Mouse (Mus musculus): ENCODE data around the gene Atp5j2. TPM values are rescaled to one million over a fixed set of nuclear protein-coding genes. Genes with fewer than 3 reads are reported as not detected.

The Atp5j2 gene
- 26.2 TPM for polyA plus RNA-seq (2014; fragmentation: Illumina TruSeq; extraction: RNeasy Lipid Tissue Mini Kit (QIAGEN cat#74804); ENCODE audit: low read depth, low replicate concordance)

GRCm38 (mm10) chr5:145191962-145192361 is at the start of gene Atp5j2:
TSS of gene Atp5j2 (minus strand) at chr5:145192062.

GRCm38 (mm10) chr5:145231367-145231871 is 39.6 kb upstream of the Atp5j2 start, which contains the start of gene Zfp655:
TSS of gene Zfp655 (plus strand) at chr5:145231715.

GRCm38 (mm10) chr5:145203936-145204691 is 12.3 kb upstream of the Atp5j2 start, which contains the start of gene Zkscan5:
TSS of gene Zkscan5 (plus strand) at chr5:145204562.

GRCm38 (mm10) chr5:145201321-145201991 is 9.6 kb upstream of the Atp5j2 start, which contains the start of gene Zkscan14:
TSS of gene Zkscan14 (minus strand) at chr5:145201868.

GRCm38 (mm10) chr5:145166536-145167305 is 25.1 kb downstream of the Atp5j2 start, which contains the start of the genes Ptcd1 and Cpsf4:
TSS of gene Ptcd1 (minus strand) at chr5:145167108.
TSS of gene Cpsf4 (plus strand) at chr5:145167213.

GRCm38 (mm10) chr5:145139571-145140519 is 52.0 kb downstream of the Atp5j2 start, which contains the start of the genes Pdap1 and Bud31:
TSS of gene Pdap1 (minus strand) at chr5:145140238.
TSS of gene Bud31 (plus strand) at chr5:145140362.

Other genes with a start within 250 kb of the Atp5j2 start
- gene Smurf1, start 226.2 kb downstream of the Atp5j2 start, polyA plus RNA-seq (2014; fragmentation: Illumina TruSeq; extraction: RNeasy Lipid Tissue Mini Kit (QIAGEN cat#74804); ENCODE audit: low read depth, low replicate concordance), result 10.9 TPM
- not detected for gene Gm4871, start 159.3 kb downstream of the Atp5j2 start, polyA plus RNA-seq (2014; fragmentation: Illumina TruSeq; extraction: RNeasy Lipid Tissue Mini Kit (QIAGEN cat#74804); ENCODE audit: low read depth, low replicate concordance)
- gene 1700018F24Rik, start 149.1 kb downstream of the Atp5j2 start, polyA plus RNA-seq (2014; fragmentation: Illumina TruSeq; extraction: RNeasy Lipid Tissue Mini Kit (QIAGEN cat#74804); ENCODE audit: low read depth, low replicate concordance), result not detected
- 21.0 TPM for gene Arpc1a, start 108.2 kb downstream of the Atp5j2 start, polyA plus RNA-seq (2014; fragmentation: Illumina TruSeq; extraction: RNeasy Lipid Tissue Mini Kit (QIAGEN cat#74804); ENCODE audit: low read depth, low replicate concordance)
- not detected for gene Kpna7, start 108.0 kb downstream of the Atp5j2 start, polyA plus RNA-seq (2014; fragmentation: Illumina TruSeq; extraction: RNeasy Lipid Tissue Mini Kit (QIAGEN cat#74804); ENCODE audit: low read depth, low replicate concordance)
- gene Arpc1b, start 77.8 kb downstream of the Atp5j2 start, polyA plus RNA-seq (2014; fragmentation: Illumina TruSeq; extraction: RNeasy Lipid Tissue Mini Kit (QIAGEN cat#74804); ENCODE audit: low read depth, low replicate concordance), result 84.1 TPM
- 25.1 TPM for gene Pdap1, start 51.8 kb downstream of the Atp5j2 start, polyA plus RNA-seq (2014; fragmentation: Illumina TruSeq; extraction: RNeasy Lipid Tissue Mini Kit (QIAGEN cat#74804); ENCODE audit: low read depth, low replicate concordance)
- 230 TPM for gene Bud31, start 51.7 kb downstream of the Atp5j2 start, polyA plus RNA-seq (2014; fragmentation: Illumina TruSeq; extraction: RNeasy Lipid Tissue Mini Kit (QIAGEN cat#74804); ENCODE audit: low read depth, low replicate concordance)
- 0.66 TPM for gene Ptcd1, start 25.0 kb downstream of the Atp5j2 start, polyA plus RNA-seq (2014; fragmentation: Illumina TruSeq; extraction: RNeasy Lipid Tissue Mini Kit (QIAGEN cat#74804); ENCODE audit: low read depth, low replicate concordance)
- 2.6 TPM for gene Cpsf4, start 24.8 kb downstream of the Atp5j2 start, polyA plus RNA-seq (2014; fragmentation: Illumina TruSeq; extraction: RNeasy Lipid Tissue Mini Kit (QIAGEN cat#74804); ENCODE audit: low read depth, low replicate concordance)
- 2.3 TPM for gene Zkscan14, start 9.8 kb upstream of the Atp5j2 start, polyA plus RNA-seq (2014; fragmentation: Illumina TruSeq; extraction: RNeasy Lipid Tissue Mini Kit (QIAGEN cat#74804); ENCODE audit: low read depth, low replicate concordance)
- 6.8 TPM for gene Zkscan5, start 12.5 kb upstream of the Atp5j2 start, polyA plus RNA-seq (2014; fragmentation: Illumina TruSeq; extraction: RNeasy Lipid Tissue Mini Kit (QIAGEN cat#74804); ENCODE audit: low read depth, low replicate concordance)
- gene Zfp655, start 39.7 kb upstream of the Atp5j2 start, polyA plus RNA-seq (2014; fragmentation: Illumina TruSeq; extraction: RNeasy Lipid Tissue Mini Kit (QIAGEN cat#74804); ENCODE audit: low read depth, low replicate concordance), result 88.7 TPM
- gene Zscan25, start 88.4 kb upstream of the Atp5j2 start, polyA plus RNA-seq (2014; fragmentation: Illumina TruSeq; extraction: RNeasy Lipid Tissue Mini Kit (QIAGEN cat#74804); ENCODE audit: low read depth, low replicate concordance), result not detected
- not detected for gene Cyp3a57, start 153.2 kb upstream of the Atp5j2 start, polyA plus RNA-seq (2014; fragmentation: Illumina TruSeq; extraction: RNeasy Lipid Tissue Mini Kit (QIAGEN cat#74804); ENCODE audit: low read depth, low replicate concordance)